Mouse (Mus musculus): ENCODE measurements around the gene Rsl24d1. TPM values are rescaled to one million over a fixed set of nuclear protein-coding genes. Genes with fewer than 3 reads are reported as not detected.
A peak's percentile ranks its signal among the peaks of the same experiment; 100 is the strongest.

The Rsl24d1 gene
- polyA plus RNA-seq, 1 experiment, result not detected

- H3K4me1 ChIP-seq (ENCODE audit: control insufficient read depth, insufficient read depth, low read length), result peaks cover 2% of the 10 kb centered on the region
- no peak overlapping the region for H3K27ac ChIP-seq (ENCODE audit: insufficient read depth, low read depth, low read length)
- TF ChIP-seq POLR2A (IDR thresholded peaks at IDR 0.05; ENCODE audit: insufficient read depth, low read depth, low read length), result no peak
- peak; percentile 31; the same call in 1 of the 2 replicates for TF ChIP-seq CTCF (IDR thresholded peaks at IDR 0.05; ENCODE audit: insufficient read depth, low read depth, low read length)
- WGBS, result 16% methylated on average over 26 of the region's 26 CpGs
- no peak overlapping the region for H3K4me3 ChIP-seq (ENCODE audit: insufficient read depth, low read depth, low read length)
These were observed 49.5 kb downstream of the Rsl24d1 start for GRCm38 (mm10) chr9:73162571-73163333.

GRCm38 (mm10) chr9:73165631-73166030 is 52.4 kb downstream of the Rsl24d1 start:
- no peak overlapping the region for H3K4me3 ChIP-seq (ENCODE audit: insufficient read depth, low read depth, low read length)
- 83% methylated on average over 4 of the region's 4 CpGs for WGBS
- no peak for TF ChIP-seq CTCF (IDR thresholded peaks at IDR 0.05; ENCODE audit: insufficient read depth, low read depth, low read length)
- H3K4me1 ChIP-seq (ENCODE audit: control insufficient read depth, insufficient read depth, low read length), result peaks cover 2% of the 10 kb centered on the region
- H3K27ac ChIP-seq (ENCODE audit: insufficient read depth, low read depth, low read length), result no peak overlapping the region

Other genes with a start within 250 kb of the Rsl24d1 start
- gene Pygo1, start 187.8 kb upstream of the Rsl24d1 start, polyA plus RNA-seq (2012; ENCODE audit: insufficient read depth, insufficient read length, low replicate concordance, missing spikeins), result not detected in 2 replicates
- not detected in 2 replicates for gene Dyx1c1, start 154.6 kb upstream of the Rsl24d1 start, polyA plus RNA-seq (2012; ENCODE audit: insufficient read depth, insufficient read length, low replicate concordance, missing spikeins)
- gene Gm44503, start 154.6 kb upstream of the Rsl24d1 start, polyA plus RNA-seq (2012; ENCODE audit: insufficient read depth, insufficient read length, low replicate concordance, missing spikeins), result not detected in 2 replicates
- not detected in 2 replicates for gene Ccpg1os, start 128.0 kb upstream of the Rsl24d1 start, polyA plus RNA-seq (2012; ENCODE audit: insufficient read depth, insufficient read length, low replicate concordance, missing spikeins)
- not detected in 2 replicates for gene Ccpg1, start 128.0 kb upstream of the Rsl24d1 start, polyA plus RNA-seq (2012; ENCODE audit: insufficient read depth, insufficient read length, low replicate concordance, missing spikeins)
- not detected in 2 replicates for gene Pigb, start 73.0 kb upstream of the Rsl24d1 start, polyA plus RNA-seq (2012; ENCODE audit: insufficient read depth, insufficient read length, low replicate concordance, missing spikeins)
- not detected in 2 replicates for gene Rab27a, start 68.6 kb upstream of the Rsl24d1 start, polyA plus RNA-seq (2012; ENCODE audit: insufficient read depth, insufficient read length, low replicate concordance, missing spikeins)
- not detected in 2 replicates for gene Khdc3, start 11.6 kb upstream of the Rsl24d1 start, polyA plus RNA-seq (2012; ENCODE audit: insufficient read depth, insufficient read length, low replicate concordance, missing spikeins)
- gene Gm20509, start 11.0 kb upstream of the Rsl24d1 start, polyA plus RNA-seq (2012; ENCODE audit: insufficient read depth, insufficient read length, low replicate concordance, missing spikeins), result not detected in 2 replicates

Data from olfactory bulb, adult 2 months (tissue).